Mouse (Mus musculus): Measurements from ENCODE around the gene Nr4a1.

DNA sequence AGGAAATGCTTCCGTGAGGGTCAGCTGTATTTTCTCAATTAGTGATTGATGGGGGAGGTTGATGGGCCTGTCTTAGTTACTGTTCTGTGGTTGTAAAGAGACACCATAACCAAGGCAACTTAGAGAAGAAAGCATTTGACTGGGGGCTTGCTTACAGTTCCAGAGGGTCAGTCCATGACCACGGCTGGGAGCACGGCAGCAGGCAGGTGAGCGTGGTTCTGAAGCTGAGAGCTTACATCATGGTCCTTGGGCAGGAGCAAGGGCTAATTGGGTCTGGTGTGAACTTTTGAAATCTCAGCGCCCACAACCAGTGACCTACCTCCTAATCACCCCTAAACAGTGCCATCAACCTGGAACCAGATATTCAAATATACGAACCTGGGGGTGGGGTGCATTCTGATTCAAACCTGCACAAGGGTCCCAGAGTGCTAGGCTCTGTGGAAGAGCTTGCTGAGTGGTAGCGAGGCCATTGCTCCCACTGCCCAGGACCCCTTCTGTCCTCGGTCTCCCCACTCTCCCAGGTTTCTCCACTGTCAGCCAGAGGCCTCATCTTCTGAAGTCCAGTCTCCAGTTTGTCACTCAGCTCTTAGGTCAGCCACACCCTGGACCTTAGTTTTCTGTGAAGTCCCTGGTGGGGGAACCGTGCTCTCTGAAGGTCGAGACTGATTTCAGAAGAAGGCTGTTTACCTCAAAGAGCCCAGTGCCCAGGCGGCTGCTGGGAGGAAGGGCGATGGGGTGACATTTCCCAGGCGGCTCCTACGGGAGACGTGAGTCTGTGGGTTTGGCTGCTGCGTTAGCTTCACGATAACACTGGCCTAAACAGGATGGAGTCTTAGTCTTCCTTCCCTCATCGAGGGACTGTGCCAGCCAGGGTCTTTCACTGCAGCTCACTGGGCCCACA lies 63.1 kb downstream of the Nr4a1 start:
- no peak for TF ChIP-seq POLR2A (IDR thresholded peaks at IDR 0.05; ENCODE audit: borderline replicate concordance, insufficient read depth, low read length)
- TF ChIP-seq CTCF (IDR thresholded peaks at IDR 0.05; ENCODE audit: borderline replicate concordance, insufficient read depth, low read depth, low read length) = no peak
